Mouse (Mus musculus) midbrain, embryonic 10.5 days (tissue): ENCODE data around the gene Hunk. TPM values are rescaled to one million over a fixed set of nuclear protein-coding genes. Genes with fewer than 3 reads are reported as not detected.

Source experiments
- DNase-seq: peaks from one replicate; pipeline ENCODE4 v3.0.0-alpha.2; 2017; ENCODE audit warnings: low spot score
- H3K27ac ChIP-seq: fragments of 300-500 bp; sonication (generic); replicated peaks from 2 replicates; pipeline ENCODE4 v1.5.1; 2016; ENCODE audit warnings: mild to moderate bottlenecking
- H3K27me3 ChIP-seq: fragments of 300-500 bp; sonication (generic); 2 replicates; pipeline ENCODE4 v1.6.1; 2016; ENCODE audit warnings: low read depth, mild to moderate bottlenecking; ENCODE audit not compliant: poor library complexity, severe bottlenecking
- H3K36me3 ChIP-seq: fragments of 300-500 bp; sonication (generic); 2 replicates; pipeline ENCODE4 v1.6.1; 2016; ENCODE audit warnings: mild to moderate bottlenecking, moderate library complexity
- H3K4me1 ChIP-seq: fragments of 300-500 bp; sonication (generic); 2 replicates; pipeline ENCODE4 v1.6.1; 2016
- H3K4me3 ChIP-seq: fragments of 300-500 bp; sonication (generic); 2 replicates; pipeline ENCODE4 v1.5.1; 2016; ENCODE audit warnings: mild to moderate bottlenecking, moderate library complexity
- H3K9me3 ChIP-seq: fragments of 300-500 bp; sonication (generic); replicated peaks from 2 replicates; pipeline ENCODE4 v1.6.1; 2016; ENCODE audit warnings: mild to moderate bottlenecking
- WGBS: fragments of 180-500 bp; shearing (Covaris S2); methylation state at CpG from one replicate; pipeline ENCODE4 v1.1.7; 2016; 5-methylcytosine and 5-hydroxymethylcytosine counted together
- polyA plus RNA-seq: library from polyadenylated mRNA; unstranded; fragments of >200 nt; fragmentation: Nextera tagmentation; extraction: Ambion mirVana; gene quantifications from 2 replicates; pipeline ENCODE4 v1.2.1, GENCODE M21; 2016

Gene Hunk
- polyA plus RNA-seq, 1 experiment from 2014 or later: 11.8 TPM

GRCm38 (mm10) chr16:90496930-90497329 is 111.1 kb downstream of the Hunk start:
- DNase-seq: no peak
- peaks cover 88% of the 10 kb centered on the region for H3K36me3 ChIP-seq

GRCm38 (mm10) chr16:90497749-90498464 is 112.1 kb downstream of the Hunk start:
- 88% methylated on average over 16 of the region's 16 CpGs for WGBS
- Histone ChIP-seq H3K9me3 (no peaks in the 10 kb centered on the region), H3K4me3 (no peak overlapping the region), H3K4me1 (peaks cover 15% of the 10 kb centered on the region; the same call in 1 of the 2 replicates), H3K36me3 (peaks cover 82% of the 10 kb centered on the region), H3K27ac (no peak overlapping the region), H3K27me3 (no peaks in the 10 kb centered on the region)
- no peak for DNase-seq

More at GRCm38 (mm10) chr16:90496930-90497329, 111.1 kb downstream of the Hunk start:
- Histone ChIP-seq H3K9me3 (no peaks in the 10 kb centered on the region), H3K27ac (no peak overlapping the region), H3K4me1 (peaks cover 15% of the 10 kb centered on the region; the same call in 1 of the 2 replicates), H3K27me3 (no peaks in the 10 kb centered on the region), H3K4me3 (no peak overlapping the region)
- WGBS: 34% methylated on average over 11 of the region's 11 CpGs

GRCm38 (mm10) chr16:90500809-90501208 is 115.0 kb downstream of the Hunk start:
- H3K36me3 ChIP-seq: peaks cover 59% of the 10 kb centered on the region
- DNase-seq: no peak
- 91% methylated on average over 6 of the region's 6 CpGs for WGBS
- no peak overlapping the region for H3K4me3 ChIP-seq
- H3K4me1 ChIP-seq: peaks cover 18% of the 10 kb centered on the region
- H3K27ac ChIP-seq: no peak overlapping the region
- H3K9me3 ChIP-seq: no peaks in the 10 kb centered on the region
- no peaks in the 10 kb centered on the region for H3K27me3 ChIP-seq

- no peaks in the 10 kb centered on the region for H3K9me3 ChIP-seq
- no peaks in the 10 kb centered on the region for H3K27me3 ChIP-seq
- peaks cover 9% of the 10 kb centered on the region for H3K4me1 ChIP-seq
- H3K4me3 ChIP-seq: no peak overlapping the region
- no peak overlapping the region for H3K27ac ChIP-seq
- H3K36me3 ChIP-seq: peaks cover 15% of the 10 kb centered on the region; the same call in 1 of the 2 replicates
- no peak for DNase-seq
- 85% methylated on average over 10 of the region's 10 CpGs for WGBS
These were observed 119.4 kb downstream of the Hunk start for GRCm38 (mm10) chr16:90505252-90505651.

GRCm38 (mm10) chr16:90505680-90506079 is 119.9 kb downstream of the Hunk start:
- 86% methylated on average over 2 of the region's 2 CpGs for WGBS
- Histone ChIP-seq H3K27me3 (no peaks in the 10 kb centered on the region), H3K4me3 (no peak overlapping the region), H3K9me3 (no peaks in the 10 kb centered on the region), H3K36me3 (peaks cover 11% of the 10 kb centered on the region; the same call in 1 of the 2 replicates), H3K27ac (no peak overlapping the region), H3K4me1 (peaks cover 9% of the 10 kb centered on the region)
- DNase-seq: no peak

- no peaks in the 10 kb centered on the region for H3K36me3 ChIP-seq
- no peak overlapping the region for H3K4me3 ChIP-seq
- no peaks in the 10 kb centered on the region for H3K4me1 ChIP-seq
- H3K27ac ChIP-seq: no peak overlapping the region
- DNase-seq: no peak
- 95% methylated on average over 19 of the region's 19 CpGs for WGBS
- H3K9me3 ChIP-seq: no peaks in the 10 kb centered on the region
- no peaks in the 10 kb centered on the region for H3K27me3 ChIP-seq
These were observed 125.9 kb downstream of the Hunk start for GRCm38 (mm10) chr16:90511551-90512296.

GRCm38 (mm10) chr16:90517041-90517440 is 131.2 kb downstream of the Hunk start:
- no peak for DNase-seq
- peaks cover 27% of the 10 kb centered on the region for H3K4me1 ChIP-seq

GRCm38 (mm10) chr16:90518232-90518631 is 132.4 kb downstream of the Hunk start:
- Histone ChIP-seq H3K27me3 (no peaks in the 10 kb centered on the region), H3K4me3 (no peak overlapping the region), H3K9me3 (no peaks in the 10 kb centered on the region), H3K27ac (peak overlapping the region; percentile 59; the same call in 1 of the 2 replicates), H3K4me1 (peaks cover 38% of the 10 kb centered on the region), H3K36me3 (no peaks in the 10 kb centered on the region)
- WGBS: 91% methylated on average over 8 of the region's 8 CpGs
- no peak for DNase-seq

More at GRCm38 (mm10) chr16:90517041-90517440, 131.2 kb downstream of the Hunk start:
- Histone ChIP-seq H3K27me3 (no peaks in the 10 kb centered on the region), H3K27ac (no peak overlapping the region), H3K4me3 (no peak overlapping the region), H3K9me3 (no peaks in the 10 kb centered on the region), H3K36me3 (no peaks in the 10 kb centered on the region)
- WGBS: 77% methylated on average over 9 of the region's 9 CpGs

GRCm38 (mm10) chr16:90518732-90519295 is 133.0 kb downstream of the Hunk start:
- no peaks in the 10 kb centered on the region for H3K9me3 ChIP-seq
- WGBS: 88% methylated on average over 13 of the region's 13 CpGs
- H3K36me3 ChIP-seq: no peaks in the 10 kb centered on the region
- DNase-seq: no peak
- peak overlapping the region; percentile 59; the same call in 1 of the 2 replicates for H3K27ac ChIP-seq
- H3K4me1 ChIP-seq: peaks cover 44% of the 10 kb centered on the region
- H3K4me3 ChIP-seq: no peak overlapping the region
- no peaks in the 10 kb centered on the region for H3K27me3 ChIP-seq

- peaks cover 45% of the 10 kb centered on the region for H3K4me1 ChIP-seq
- H3K36me3 ChIP-seq: no peaks in the 10 kb centered on the region
- H3K27ac ChIP-seq: peak overlapping the region; percentile 93
- 11% methylated on average over 10 of the region's 10 CpGs for WGBS
- peak overlapping the region; percentile 36 for H3K4me3 ChIP-seq
- H3K9me3 ChIP-seq: peaks cover 5% of the 10 kb centered on the region; the same call in 1 of the 2 replicates
- DNase-seq: peak; percentile 42
- no peaks in the 10 kb centered on the region for H3K27me3 ChIP-seq
These were observed 135.6 kb downstream of the Hunk start for GRCm38 (mm10) chr16:90521191-90521950.

GRCm38 (mm10) chr16:90521951-90522255 is 136.1 kb downstream of the Hunk start:
- 8% methylated on average over 3 of the region's 3 CpGs for WGBS
- Histone ChIP-seq H3K36me3 (no peaks in the 10 kb centered on the region), H3K9me3 (peaks cover 5% of the 10 kb centered on the region; the same call in 1 of the 2 replicates), H3K4me1 (peaks cover 45% of the 10 kb centered on the region), H3K27ac (peak overlapping the region; percentile 93), H3K4me3 (peak overlapping the region; percentile 36), H3K27me3 (no peaks in the 10 kb centered on the region)
- DNase-seq: peak; percentile 71

GRCm38 (mm10) chr16:90522575-90522974 is 136.8 kb downstream of the Hunk start:
- Histone ChIP-seq H3K36me3 (no peaks in the 10 kb centered on the region), H3K9me3 (peaks cover 5% of the 10 kb centered on the region; the same call in 1 of the 2 replicates), H3K27ac (peak overlapping the region; percentile 93), H3K27me3 (no peaks in the 10 kb centered on the region), H3K4me1 (peaks cover 45% of the 10 kb centered on the region), H3K4me3 (no peak overlapping the region)
- WGBS: 26% methylated on average over 1 of the region's 1 CpGs
- peak; percentile 36 for DNase-seq
